Mouse (Mus musculus) heart, embryonic 11.5 days (tissue): Measurements from ENCODE around the gene Snx9. TPM values are rescaled to one million over a fixed set of nuclear protein-coding genes. Genes with fewer than 3 reads are reported as not detected.

ENCODE experiments used
- ATAC-seq: fragments of 200-750 bp; cut with Nextera tagmentation; replicated peaks from 2 replicates; pipeline ENCODE4 v1.8.0; 2017; ENCODE audit warnings: moderate library complexity; ENCODE audit not compliant: insufficient number of reproducible peaks, low FRiP score, low TSS enrichment
- H3K27ac ChIP-seq: fragments of 300-500 bp; sonication (generic); 2 replicates; pipeline ENCODE4 v1.5.1; 2014; ENCODE audit warnings: mild to moderate bottlenecking, low read depth, low read length
- H3K27me3 ChIP-seq: fragments of 300-500 bp; sonication (generic); 2 replicates; pipeline ENCODE4 v1.6.1; 2014; ENCODE audit warnings: mild to moderate bottlenecking, low read length, mixed read lengths; ENCODE audit not compliant: control insufficient read depth, insufficient read depth
- H3K36me3 ChIP-seq: fragments of 300-500 bp; sonication (generic); 2 replicates; pipeline ENCODE4 v1.6.1; 2014; ENCODE audit warnings: mild to moderate bottlenecking, low read length, moderate library complexity, mixed read lengths; ENCODE audit not compliant: control insufficient read depth, insufficient read depth
- H3K4me1 ChIP-seq: fragments of 300-500 bp; sonication (generic); 2 replicates; pipeline ENCODE4 v1.6.1; 2014; ENCODE audit warnings: low read length; ENCODE audit not compliant: control insufficient read depth, insufficient read depth
- H3K4me2 ChIP-seq: fragments of 300-500 bp; sonication (generic); 2 replicates; pipeline ENCODE4 v1.6.1; 2014; ENCODE audit warnings: mild to moderate bottlenecking, moderate library complexity
- H3K4me3 ChIP-seq: fragments of 300-500 bp; sonication (generic); 2 replicates; pipeline ENCODE4 v1.5.1; 2014; ENCODE audit warnings: low read depth, low read length
- H3K9ac ChIP-seq: fragments of 300-500 bp; sonication (generic); 2 replicates; pipeline ENCODE4 v1.6.1; 2014; ENCODE audit warnings: mild to moderate bottlenecking, low read depth, low read length, moderate library complexity
- H3K9me3 ChIP-seq: fragments of 300-500 bp; sonication (generic); replicated peaks from 2 replicates; pipeline ENCODE4 v1.6.1; 2016; ENCODE audit warnings: low read length; ENCODE audit not compliant: control insufficient read depth
- WGBS: fragments of 180-500 bp; shearing (Covaris S2); extraction: QIAGEN DNeasy Blood & Tissue Kit; methylation state at CpG from one replicate; pipeline ENCODE4 v1.1.7; 2014; ENCODE audit not compliant: insufficient replicate concordance; 5-methylcytosine and 5-hydroxymethylcytosine counted together
- polyA plus RNA-seq: library from polyadenylated mRNA; unstranded; fragments of >200 nt; fragmentation: Nextera tagmentation; extraction: Ambion mirVana; gene quantifications from 2 replicates; pipeline ENCODE4 v1.2.1, GENCODE M21; 2014

Snx9 gene
- polyA plus RNA-seq, 1 experiment from 2014 or later: 26.5 TPM

- Histone ChIP-seq H3K9ac (no peak overlapping the region), H3K36me3 (no peaks in the 10 kb centered on the region), H3K27ac (no peak overlapping the region), H3K9me3 (no peaks in the 10 kb centered on the region), H3K27me3 (peaks cover 7% of the 10 kb centered on the region), H3K4me1 (peaks cover 7% of the 10 kb centered on the region), H3K4me3 (no peak overlapping the region), H3K4me2 (no peak overlapping the region)
- 60% methylated on average over 2 of the region's 2 CpGs for whole genome bisulfite sequencing
- ATAC-seq: no peak
Observed at GRCm38 (mm10) chr17:5937441-5937840, 96.3 kb downstream of the Snx9 start.

DNA sequence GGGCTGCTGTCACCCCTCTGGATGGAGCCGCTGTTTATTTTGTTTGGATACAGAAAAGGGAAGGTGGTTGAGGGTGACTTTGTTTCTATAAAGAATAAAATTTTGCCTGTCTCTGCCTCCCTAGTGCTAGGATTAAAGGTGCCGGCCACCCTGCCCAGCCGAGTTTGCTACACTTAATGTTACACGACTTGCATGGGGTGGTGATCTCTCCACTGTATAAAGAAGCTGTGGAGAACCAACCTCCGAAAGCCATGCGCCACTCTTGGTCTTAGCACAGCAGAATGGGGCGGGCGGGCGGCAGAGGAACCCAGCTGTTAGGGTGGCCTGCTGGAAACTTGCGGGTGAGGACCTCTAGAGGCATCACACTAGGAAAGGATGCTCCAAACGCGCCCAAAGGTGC is 98.7 kb downstream of the Snx9 start:
- Histone ChIP-seq H3K4me2 (no peak overlapping the region; the same call in 1 of the 2 replicates), H3K9ac (no peak overlapping the region), H3K4me3 (no peak overlapping the region), H3K4me1 (peaks cover 7% of the 10 kb centered on the region), H3K27me3 (peaks cover 7% of the 10 kb centered on the region), H3K27ac (no peak overlapping the region), H3K36me3 (no peaks in the 10 kb centered on the region), H3K9me3 (no peaks in the 10 kb centered on the region)
- no peak for ATAC-seq
- WGBS: 53% methylated on average over 12 of the region's 12 CpGs

DNA sequence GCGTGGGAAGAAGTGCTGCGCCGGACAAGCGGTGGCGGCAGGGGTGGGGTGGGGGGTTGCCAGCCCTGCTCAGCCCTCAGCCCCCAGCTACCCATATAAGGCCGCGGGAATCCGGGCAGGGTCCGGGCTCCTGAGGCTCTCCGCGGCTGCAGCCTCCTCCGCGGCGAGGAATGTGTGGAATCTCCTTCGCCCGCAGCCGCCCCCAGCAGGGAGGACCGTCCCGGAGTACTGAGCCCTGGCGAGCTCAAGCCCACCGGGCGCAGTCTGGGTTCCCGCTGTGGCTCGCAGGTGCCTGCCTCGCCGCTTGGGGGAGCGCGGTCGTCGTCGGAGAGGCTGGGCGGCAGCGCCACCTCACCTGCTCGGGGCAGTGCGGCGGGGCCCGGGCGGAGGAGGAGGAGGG is 99.7 kb downstream of the Snx9 start:
- Histone ChIP-seq H3K27me3 (peaks cover 7% of the 10 kb centered on the region), H3K4me1 (peaks cover 3% of the 10 kb centered on the region; the same call in 1 of the 2 replicates), H3K4me2 (peak overlapping the region; percentile 92), H3K9ac (peak overlapping the region; percentile 68), H3K4me3 (peak overlapping the region; percentile 72), H3K27ac (no peak overlapping the region), H3K9me3 (no peaks in the 10 kb centered on the region), H3K36me3 (no peaks in the 10 kb centered on the region)
- 0% methylated on average over 20 of the region's 38 CpGs for whole genome bisulfite sequencing
- peak; percentile 78 for ATAC-seq

DNA sequence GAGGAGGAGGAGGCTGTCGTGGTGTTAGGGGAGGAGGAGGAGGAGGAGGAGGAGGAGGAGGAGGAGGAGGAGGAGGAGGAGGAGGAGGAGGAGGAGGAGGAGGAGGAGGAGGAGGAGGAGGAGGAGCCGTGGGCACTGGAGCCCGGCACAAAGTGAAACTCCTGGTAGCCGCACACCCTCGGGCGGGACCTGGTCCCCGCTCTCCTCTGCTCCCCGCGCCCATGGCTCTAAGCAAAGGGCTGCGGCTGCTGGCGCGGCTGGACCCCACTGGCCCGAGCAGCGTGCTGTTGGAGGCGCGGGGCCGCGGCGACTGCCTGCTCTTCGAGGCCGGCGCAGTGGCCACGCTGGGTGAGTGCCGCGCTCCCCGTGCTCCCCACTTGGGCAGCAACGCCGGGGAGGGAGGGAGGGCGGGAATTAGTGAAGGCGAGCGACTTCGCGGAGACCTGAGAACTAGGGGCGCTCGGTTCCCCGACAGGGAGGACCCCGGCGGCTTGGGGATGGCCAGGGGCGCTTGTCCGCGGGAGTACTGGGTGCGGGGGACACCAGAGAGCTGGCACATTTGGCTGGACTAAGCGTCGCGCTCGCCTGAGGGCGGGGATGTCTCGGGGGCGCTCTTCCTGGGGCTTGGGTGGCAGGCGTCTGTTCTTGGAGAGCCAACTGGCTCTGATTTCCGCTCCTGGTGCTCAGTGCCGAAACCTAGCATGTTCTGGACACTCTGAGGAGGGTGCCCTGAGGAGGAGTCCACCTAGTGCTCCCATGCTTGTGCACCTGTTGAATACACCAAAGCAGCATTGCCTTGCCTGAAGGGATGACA is 100.3 kb downstream of the Snx9 start, which contains the start of gene Synj2:
Gene Synj2, plus strand, starts transcription at position 51 of the 814 bp plus-strand sequence.
- WGBS: 2% methylated on average over 45 of the region's 52 CpGs
- H3K27me3 ChIP-seq: peaks cover 7% of the 10 kb centered on the region

DNA sequence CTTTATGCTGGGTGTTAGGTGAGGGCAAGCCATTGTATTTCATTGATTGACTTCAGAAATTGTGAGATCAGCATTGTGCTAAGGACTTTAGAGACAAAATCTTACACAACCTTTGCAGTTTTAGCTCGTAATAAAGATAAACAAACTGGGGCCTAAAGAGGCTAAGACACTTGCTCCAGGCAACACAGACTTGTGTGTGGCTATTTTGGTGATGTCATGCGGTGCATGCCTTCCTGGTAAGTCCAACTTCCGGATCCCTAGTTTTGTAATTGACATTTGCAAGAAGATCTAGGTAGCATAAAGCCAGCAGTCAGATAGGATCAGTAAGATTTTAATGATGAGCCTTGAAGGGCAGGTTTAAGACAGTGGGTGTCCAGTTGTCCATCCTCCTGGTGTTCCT is 101.0 kb downstream of the Snx9 start:
- H3K36me3 ChIP-seq: no peaks in the 10 kb centered on the region
- H3K4me1 ChIP-seq: peaks cover 3% of the 10 kb centered on the region; the same call in 1 of the 2 replicates
- H3K9me3 ChIP-seq: no peaks in the 10 kb centered on the region
- 68% methylated on average over 3 of the region's 3 CpGs for WGBS
- peaks cover 7% of the 10 kb centered on the region for H3K27me3 ChIP-seq
- peak overlapping the region; percentile 92 for H3K4me2 ChIP-seq
- no peak overlapping the region for H3K27ac ChIP-seq
- H3K4me3 ChIP-seq: peak overlapping the region; percentile 72; the same call in 1 of the 2 replicates
- ATAC-seq: no peak
- no peak overlapping the region for H3K9ac ChIP-seq

More for the DNA sequence above, 100.3 kb downstream of the Snx9 start, which contains the start of gene Synj2:
- peak; percentile 62 for ATAC-seq
- H3K36me3 ChIP-seq: no peaks in the 10 kb centered on the region
- peak within 1 kb of the TSS; percentile 72 for H3K4me3 ChIP-seq
- peaks cover 3% of the 10 kb centered on the region; the same call in 1 of the 2 replicates for H3K4me1 ChIP-seq
- H3K9me3 ChIP-seq: no peaks in the 10 kb centered on the region
- H3K4me2 ChIP-seq: peak within 1 kb of the TSS; percentile 92
- peak within 1 kb of the TSS; percentile 85 for H3K9ac ChIP-seq
- H3K27ac ChIP-seq: peak within 1 kb of the TSS; percentile 15; the same call in 1 of the 2 replicates

DNA sequence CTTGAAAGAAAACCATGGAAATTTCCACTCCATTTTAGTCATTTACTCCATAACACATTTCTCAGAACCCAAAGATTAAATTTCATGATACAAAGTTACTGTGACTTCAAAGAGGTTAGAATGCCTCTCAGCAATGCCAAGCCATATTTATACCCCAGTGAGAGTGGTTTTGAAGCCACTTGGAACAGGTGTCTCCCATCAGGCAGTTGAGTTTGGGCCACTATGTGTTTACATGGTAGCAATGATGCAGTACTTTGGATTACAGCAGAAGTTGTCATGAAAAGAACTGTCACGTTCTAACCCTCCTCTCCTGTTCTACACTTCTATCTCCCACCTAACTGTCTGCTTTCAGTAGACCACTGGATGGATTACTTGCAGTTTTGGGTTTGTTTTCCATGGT is 101.9 kb downstream of the Snx9 start:
- no peaks in the 10 kb centered on the region for H3K36me3 ChIP-seq
- H3K4me1 ChIP-seq: peaks cover 3% of the 10 kb centered on the region; the same call in 1 of the 2 replicates
- WGBS: 70% methylated on average over 1 of the region's 1 CpGs
- H3K27ac ChIP-seq: no peak overlapping the region
- no peaks in the 10 kb centered on the region for H3K9me3 ChIP-seq
- ATAC-seq: no peak
- peaks cover 7% of the 10 kb centered on the region for H3K27me3 ChIP-seq
- H3K4me2 ChIP-seq: no peak overlapping the region
- no peak overlapping the region for H3K9ac ChIP-seq
- no peak overlapping the region for H3K4me3 ChIP-seq

DNA sequence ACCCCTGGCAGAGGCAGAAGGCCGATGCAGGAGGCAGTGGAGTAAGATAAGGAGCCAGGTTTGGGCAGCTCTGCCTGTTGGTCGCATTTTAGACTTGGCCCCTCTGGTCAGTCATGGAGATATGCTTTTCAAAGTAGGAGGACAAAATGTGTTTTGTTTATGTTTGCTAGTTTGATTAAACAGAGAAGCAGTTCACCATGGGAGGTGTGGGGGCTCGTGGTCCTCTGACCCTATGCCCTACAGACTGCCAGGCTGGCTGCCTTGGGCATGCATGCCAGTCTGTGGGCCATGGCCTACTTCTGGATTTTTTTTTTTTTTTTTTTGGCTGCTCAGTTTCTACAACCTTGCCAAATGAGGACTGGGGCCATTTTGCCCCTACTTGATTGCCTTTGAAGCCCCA is 105.9 kb downstream of the Snx9 start:
- ATAC-seq: no peak
- Histone ChIP-seq H3K9ac (no peak overlapping the region), H3K9me3 (no peaks in the 10 kb centered on the region), H3K27ac (no peak overlapping the region), H3K4me2 (no peak overlapping the region), H3K4me1 (no peaks in the 10 kb centered on the region), H3K27me3 (no peaks in the 10 kb centered on the region), H3K36me3 (no peaks in the 10 kb centered on the region), H3K4me3 (no peak overlapping the region)
- 64% methylated on average over 3 of the region's 3 CpGs for WGBS

DNA sequence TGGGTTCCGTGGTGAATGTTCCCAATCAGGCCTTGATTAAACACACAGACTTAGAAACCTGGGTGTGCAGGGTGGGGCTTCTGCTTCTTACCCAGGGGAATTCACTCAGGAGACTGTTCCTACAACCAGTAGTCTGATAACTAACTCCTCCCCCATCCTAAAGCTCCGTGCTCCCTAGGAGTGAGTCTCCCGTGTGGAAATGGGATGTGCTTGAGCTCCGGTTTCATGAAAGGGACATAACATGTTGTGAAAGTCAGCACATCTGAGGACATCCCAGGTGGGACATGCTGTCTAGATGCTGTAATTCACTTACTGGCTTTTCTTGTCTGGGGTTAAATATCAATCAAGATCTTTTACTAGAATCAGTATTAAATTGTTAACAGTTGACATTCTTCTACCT is 111.3 kb downstream of the Snx9 start:
- H3K36me3 ChIP-seq: no peaks in the 10 kb centered on the region
- ATAC-seq: no peak

More for the DNA sequence above, 111.3 kb downstream of the Snx9 start:
- Histone ChIP-seq H3K27me3 (no peaks in the 10 kb centered on the region), H3K9ac (no peak overlapping the region), H3K27ac (no peak overlapping the region), H3K4me2 (no peak overlapping the region), H3K4me3 (no peak overlapping the region), H3K4me1 (no peaks in the 10 kb centered on the region; the same call in 1 of the 2 replicates), H3K9me3 (no peaks in the 10 kb centered on the region)
- WGBS: 72% methylated on average over 4 of the region's 4 CpGs
